Mouse (Mus musculus) frontal cortex, postnatal 36 days (tissue): ENCODE results near the gene Dpep1.
"Not testable (repeated sequence)": the region's sequence is repeated elsewhere in the genome, so short reads cannot be mapped to it uniquely, and the experiment has no call there.

Experiments used
- DNase-seq, 2 experiments: peaks; one replicate each; pipeline ENCODE4 v3.0.0; 2022; ENCODE audit warnings: low spot score in 2 of 2

Dpep1 gene

GRCm38 (mm10) chr8:123185566-123186409 lies at the start of gene Dpep1:
Dpep1 (plus strand) TSS chr8:123186242.
- DNase-seq = no peak

DNA sequence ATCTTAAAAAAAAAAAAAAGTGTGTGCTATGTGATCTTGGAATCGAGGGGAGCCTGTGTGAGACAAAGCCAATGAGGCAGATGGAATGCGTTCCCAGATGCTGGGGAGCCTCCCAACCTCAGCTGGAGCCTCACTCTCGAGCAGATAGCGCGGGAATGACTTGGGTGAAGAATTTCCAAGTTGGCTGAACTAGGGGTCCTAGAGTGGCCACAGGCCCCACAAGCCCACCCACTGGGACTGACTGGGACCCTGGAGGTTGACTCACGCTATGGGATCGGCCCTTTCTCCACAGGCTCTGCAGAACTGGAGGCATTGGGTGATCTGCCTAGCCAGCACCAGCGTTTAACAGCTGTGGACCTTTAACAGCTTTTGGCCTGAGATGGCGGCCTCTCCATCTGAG lies 49.8 kb upstream of the Dpep1 start:
- DNase-seq = no peak

DNA sequence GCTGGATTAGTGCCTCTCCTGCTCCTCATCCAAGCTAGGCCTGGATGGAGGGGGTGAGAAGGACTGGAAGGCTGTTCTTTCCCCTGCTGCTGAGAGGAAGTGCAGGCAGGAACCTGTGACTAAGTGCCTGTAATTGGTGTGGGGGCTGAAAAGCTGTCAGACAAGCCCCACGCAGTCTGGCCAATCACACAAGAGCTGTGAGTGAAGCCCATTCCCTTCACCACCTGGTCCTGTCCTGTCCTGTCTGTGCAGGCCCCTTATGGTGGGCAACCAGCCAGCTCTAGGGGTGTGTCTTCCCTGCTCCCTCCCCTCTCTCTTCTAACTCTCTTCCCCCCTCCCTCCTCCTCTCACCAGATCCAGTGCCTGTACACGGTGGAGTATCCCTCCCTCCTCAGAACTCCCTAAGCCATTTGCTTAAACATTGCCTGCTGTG lies 48.4 kb upstream of the Dpep1 start:
- peak; percentile 43 to 67 for DNase-seq

- DNase-seq = no peak
These were observed 47.3 kb upstream of the Dpep1 start for GRCm38 (mm10) chr8:123138741-123139140.

- peak; percentile 65 to 78 for DNase-seq
These were observed 44.1 kb upstream of the Dpep1 start for GRCm38 (mm10) chr8:123141741-123142462.

- DNase-seq = no peak
These were observed 40.8 kb upstream of the Dpep1 start for GRCm38 (mm10) chr8:123145279-123145678.

DNA sequence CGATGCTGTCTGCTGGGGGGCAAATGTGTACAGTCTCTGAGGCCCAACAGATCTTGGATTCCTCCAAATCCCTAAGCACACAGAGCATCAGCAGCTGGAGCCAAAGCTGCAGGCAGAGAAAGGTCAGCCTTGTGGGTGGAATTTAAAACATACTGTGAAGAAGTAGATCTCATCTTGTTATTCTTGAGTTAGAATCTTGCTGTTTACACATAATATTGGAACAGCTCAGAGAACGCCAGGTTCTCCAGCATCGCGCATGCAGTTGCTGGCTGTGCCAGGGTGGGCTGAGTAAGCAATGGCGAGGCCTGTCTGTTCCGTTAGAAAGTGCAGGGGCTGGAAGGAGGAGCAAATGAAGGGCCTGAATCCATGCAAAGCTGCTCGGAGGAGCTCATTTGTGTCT lies 39.7 kb upstream of the Dpep1 start:
- DNase-seq = peak; percentile 11 to 30

DNA sequence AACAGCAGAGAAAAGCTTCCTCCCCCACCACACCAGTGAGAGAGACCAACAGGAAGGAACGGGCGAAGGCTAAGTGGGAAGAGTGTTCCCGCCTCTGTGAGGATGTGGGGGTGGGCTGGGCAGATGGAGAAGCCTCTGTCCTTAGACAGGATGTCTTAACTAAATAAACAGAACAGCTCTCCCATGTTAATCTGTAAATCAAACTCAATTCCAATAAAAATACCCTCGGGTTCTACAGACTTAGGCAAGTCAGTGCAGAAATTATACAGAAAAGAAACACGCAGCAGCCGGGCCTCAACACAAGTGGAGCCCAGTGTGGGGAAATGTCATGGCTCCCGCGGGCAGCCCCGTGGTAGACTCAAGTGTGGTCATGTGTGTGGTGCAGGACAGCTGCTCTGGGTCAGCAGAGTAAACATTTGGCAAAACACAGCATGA lies 35.3 kb upstream of the Dpep1 start:
- peak; percentile 17 to 55 for DNase-seq

GRCm38 (mm10) chr8:123155177-123155576 lies 30.9 kb upstream of the Dpep1 start:
- DNase-seq = no peak

DNA sequence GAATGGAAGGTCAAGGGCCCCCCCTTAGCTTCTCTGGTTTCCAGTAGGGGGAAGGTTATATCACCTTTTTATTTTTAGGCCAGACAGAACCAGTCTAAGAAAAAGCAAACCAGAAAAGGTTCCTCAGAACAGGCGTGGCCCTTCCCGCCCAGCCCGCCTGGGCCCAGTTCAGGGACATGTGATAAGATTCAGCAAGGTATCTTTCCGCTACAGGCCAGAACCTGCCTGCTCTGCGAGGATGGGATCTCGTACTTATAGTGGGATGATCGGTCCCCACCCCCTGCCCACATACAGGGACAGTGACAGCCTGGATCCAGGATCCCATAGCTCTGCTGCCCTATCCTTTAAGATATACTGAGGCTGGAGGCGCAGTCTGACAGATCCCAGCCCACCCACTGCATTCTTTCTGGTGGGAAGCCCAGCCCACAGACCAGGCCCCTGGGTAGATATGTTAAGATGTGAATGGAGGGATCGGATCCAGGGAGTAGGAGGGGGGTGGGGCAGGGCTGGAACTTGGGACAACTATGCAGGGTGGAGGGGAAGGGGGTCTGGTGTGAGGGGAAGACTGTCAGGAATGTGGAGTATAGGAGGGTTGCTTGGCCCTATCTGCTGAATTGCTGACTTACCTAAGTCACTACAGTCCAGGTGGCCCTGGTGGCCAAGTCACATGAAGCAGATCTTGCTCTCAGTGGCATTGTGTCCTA lies 29.8 kb upstream of the Dpep1 start:
- no peak for DNase-seq

DNA sequence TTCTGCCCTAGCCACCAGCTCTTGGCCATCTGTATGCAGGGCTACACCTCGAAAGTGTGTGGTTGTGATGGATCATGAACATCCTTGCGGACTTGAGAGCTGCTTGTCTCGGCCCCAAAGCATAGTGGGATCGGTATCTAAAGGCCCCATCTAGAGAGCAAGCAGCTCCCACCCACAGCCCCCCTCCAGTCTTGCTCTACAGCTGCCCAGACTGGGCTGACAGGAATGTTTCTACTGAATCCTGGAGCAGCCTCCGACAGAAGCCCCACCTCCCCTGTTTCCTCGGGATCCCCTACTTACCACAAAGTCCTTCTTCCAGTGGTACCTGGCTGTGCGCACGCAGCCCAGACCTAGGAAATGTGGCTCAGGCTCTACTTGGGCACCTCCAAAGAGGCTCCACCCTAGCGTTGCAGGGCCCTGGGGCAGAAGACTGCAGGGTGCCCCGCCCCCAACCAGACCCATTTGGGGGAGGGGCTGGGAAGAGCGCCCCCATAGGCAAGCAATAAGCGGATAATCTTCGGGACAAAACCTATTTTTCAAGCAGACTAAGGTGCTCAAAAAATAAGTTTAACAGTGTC lies 28.1 kb upstream of the Dpep1 start, which contains the start of gene Sult5a1:
Gene Sult5a1, minus strand, starts transcription at position 428 of the 578 bp plus-strand sequence.
- no peak for DNase-seq

GRCm38 (mm10) chr8:123181391-123181790 lies 4.7 kb upstream of the Dpep1 start:
- no peak for DNase-seq

DNA sequence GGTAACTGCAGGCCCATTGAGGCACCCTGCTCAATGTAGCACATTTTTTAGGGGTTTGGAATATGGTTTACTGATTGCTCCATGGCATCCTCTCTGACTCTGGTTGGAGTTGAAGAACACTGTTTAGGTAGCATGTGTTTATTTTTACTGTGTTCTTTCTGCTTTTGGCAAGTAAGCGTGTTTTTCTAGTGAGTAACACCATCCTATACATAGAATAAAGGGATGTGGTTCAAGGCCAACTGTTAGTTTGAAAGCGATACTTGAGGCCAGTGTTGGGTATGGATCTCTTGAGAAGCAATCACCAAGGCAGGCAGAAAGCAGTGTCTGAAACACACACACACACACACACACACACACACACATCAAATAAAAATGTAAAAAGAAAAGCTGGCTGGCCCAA lies 2.0 kb downstream of the Dpep1 start:
- DNase-seq = no peak

DNA sequence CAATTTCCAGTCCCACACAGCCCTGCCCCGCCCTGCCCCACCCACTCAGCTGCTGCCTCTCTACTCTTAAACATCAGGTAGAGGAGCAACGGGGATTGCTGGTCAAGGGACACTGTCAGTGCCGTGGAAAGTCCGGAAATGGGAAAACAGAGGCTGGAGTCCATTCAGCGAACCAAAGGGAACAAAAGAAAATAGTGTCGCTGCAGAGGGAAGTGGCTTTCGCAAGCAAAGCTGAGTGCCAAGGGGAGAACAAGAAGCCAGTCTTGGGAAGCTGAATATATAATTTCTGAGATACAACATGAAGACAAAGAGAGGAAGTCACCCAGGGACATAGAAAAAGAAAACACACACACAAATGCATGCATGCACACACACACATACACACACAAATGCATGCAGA lies 2.8 kb downstream of the Dpep1 start:
- no peak for DNase-seq

- DNase-seq = peak; percentile 71 to 83
These were observed 4.6 kb downstream of the Dpep1 start for GRCm38 (mm10) chr8:123190678-123191077.

GRCm38 (mm10) chr8:123191908-123192307 lies 5.9 kb downstream of the Dpep1 start:
- DNase-seq = no peak

- no peak for DNase-seq
These were observed 7.7 kb downstream of the Dpep1 start for GRCm38 (mm10) chr8:123193771-123194170.

GRCm38 (mm10) chr8:123197016-123197415 lies 11.0 kb downstream of the Dpep1 start:
- not testable (repeated sequence) for DNase-seq

- DNase-seq = no peak
These were observed 13.8 kb downstream of the Dpep1 start for GRCm38 (mm10) chr8:123199864-123200263.

DNA sequence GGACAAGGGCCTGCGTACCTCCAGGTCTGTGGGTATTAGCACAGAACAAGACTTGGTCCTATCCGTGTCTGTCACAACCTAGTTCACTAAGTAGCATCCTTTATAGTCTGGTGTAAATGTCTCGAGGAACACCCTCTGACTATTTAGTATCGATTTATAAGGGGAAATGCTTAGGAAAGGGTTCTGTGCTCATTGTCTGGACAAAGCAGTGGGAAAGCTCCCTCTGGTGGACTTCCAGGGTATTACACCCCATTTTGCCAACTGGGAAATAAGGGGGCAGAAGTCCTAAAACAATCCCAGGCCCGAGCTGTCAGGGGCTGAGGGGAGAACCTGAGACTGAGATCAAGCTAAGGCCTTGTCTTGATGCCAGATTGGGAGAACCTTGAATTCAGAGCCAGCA lies 16.2 kb downstream of the Dpep1 start:
- DNase-seq = peak; percentile 69 to 73

DNA sequence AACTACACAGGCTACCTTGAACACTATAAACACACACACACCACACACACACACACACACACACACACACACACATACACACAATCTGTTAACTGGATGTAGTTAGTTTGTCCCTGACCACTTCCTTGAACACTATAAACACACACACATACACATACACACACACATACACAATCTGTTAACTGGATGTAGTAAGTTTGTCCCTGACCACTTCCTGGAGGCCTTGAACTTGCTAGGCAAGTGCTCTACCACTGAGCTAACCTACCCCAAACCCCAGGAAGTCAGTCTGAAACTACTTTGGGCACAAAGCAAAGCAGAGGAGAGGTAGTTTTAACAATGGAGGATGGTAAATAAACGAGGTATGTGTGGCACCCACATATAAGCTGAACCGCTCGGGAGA lies 17.5 kb downstream of the Dpep1 start:
- DNase-seq = no peak

- no peak for DNase-seq
These were observed 25.8 kb downstream of the Dpep1 start for GRCm38 (mm10) chr8:123211876-123212275.
